ENCODE assay signal across 26 mouse cellular contexts in genomic region chr4:149797220-149797610, GRCm38 (mm10). TPM values are rescaled to one million over a fixed set of nuclear protein-coding genes. Genes with fewer than 3 reads are reported as not detected.
A peak's percentile ranks its signal among the peaks of the same experiment; 100 is the strongest.
DNase-seq lines count a peak whose midpoint lies in the region; ATAC-seq and TF ChIP-seq lines count a peak whose summit lies in the region.
"Had no signal": no experiment of that assay in that cellular context is flagged by ENCODE, and none has a peak within 500 bp of the region (broad histone marks: within the 10 kb centered on the region; RNA-seq: fewer than 3 reads in every experiment).

No protein-coding gene starts in this region.

- DNase-seq in adrenal gland, postnatal 14 days = peak; percentile 15
- no peak for DNase-seq in adrenal gland, postnatal 4 days (ENCODE audit: low spot score in 2 of 2)
- DNase-seq in limb, embryonic 10.5 days (ENCODE audit: low spot score) = no peak
- DNase-seq in liver, embryonic 14.5 days (ENCODE audit: low read depth in 3 of 3, low spot score in 3 of 3) = no peak
- peak; percentile 59 for DNase-seq in stomach, postnatal 0 days (ENCODE audit: low spot score)
- no peak for DNase-seq in adrenal gland, adult 18-20 months (ENCODE audit: low spot score in 2 of 2)
- DNase-seq in heart, postnatal 36 days = no peak
- DNase-seq: adrenal gland, postnatal 25 days; cerebellum, adult 8-10 months; cerebellum, postnatal 25 days; gastrocnemius, postnatal 14 days; heart, postnatal 4 days; kidney, adult 18-20 months; kidney, postnatal 36 days; lung, postnatal 4 days; retina, postnatal 1 day; right cerebral cortex, postnatal 14 days had no signal

- H3K9me3 ChIP-seq in limb, embryonic 15.5 days = no peaks in the 10 kb centered on the region
- no peaks in the 10 kb centered on the region for H3K9me3 ChIP-seq in limb, embryonic 10.5 days (replicated peaks)
- H3K9me3 ChIP-seq in liver, embryonic 14.5 days (ENCODE audit: control insufficient read depth, low read length) = no peaks in the 10 kb centered on the region
- no peaks in the 10 kb centered on the region for H3K9me3 ChIP-seq in stomach, postnatal 0 days (ENCODE audit: control insufficient read depth, low read length)
- H3K9me3 ChIP-seq: forebrain, embryonic 13.5 days; kidney, embryonic 15.5 days; midbrain, embryonic 13.5 days; neural tube, embryonic 15.5 days had no signal

- no peaks in the 10 kb centered on the region for H3K27me3 ChIP-seq in limb, embryonic 15.5 days
- H3K27me3 ChIP-seq in limb, embryonic 10.5 days (ENCODE audit: low read depth, poor library complexity, severe bottlenecking) = no peaks in the 10 kb centered on the region
- H3K27me3 ChIP-seq in liver, embryonic 14.5 days (ENCODE audit: control insufficient read depth, insufficient read depth, low read length) = no peaks in the 10 kb centered on the region
- no peaks in the 10 kb centered on the region for H3K27me3 ChIP-seq in stomach, postnatal 0 days (ENCODE audit: control insufficient read depth, insufficient read depth, low read length)
- H3K27me3 ChIP-seq: forebrain, embryonic 13.5 days; kidney, embryonic 15.5 days; neural tube, embryonic 15.5 days; Patski had no signal

- no peak overlapping the region for H3K4me2 ChIP-seq in limb, embryonic 15.5 days
- no peak overlapping the region for H3K4me2 ChIP-seq in liver, embryonic 14.5 days (ENCODE audit: low read depth)
- no peak overlapping the region for H3K4me2 ChIP-seq in stomach, postnatal 0 days (replicated peaks; ENCODE audit: low read depth)
- H3K4me2 ChIP-seq: forebrain, embryonic 13.5 days; hindbrain, embryonic 14.5 days; kidney, embryonic 15.5 days; midbrain, embryonic 13.5 days; neural tube, embryonic 15.5 days had no signal

- WGBS in limb, embryonic 15.5 days = 59% methylated on average over 1 of the region's 1 CpGs
- WGBS in limb, embryonic 10.5 days = 86% methylated on average over 1 of the region's 1 CpGs
- 40% methylated on average over 1 of the region's 1 CpGs for WGBS in liver, embryonic 14.5 days (ENCODE audit: insufficient replicate concordance)
- WGBS in stomach, postnatal 0 days = 44% methylated on average over 1 of the region's 1 CpGs

- no peak overlapping the region for H3K4me3 ChIP-seq in limb, embryonic 15.5 days
- no peak overlapping the region for H3K4me3 ChIP-seq in limb, embryonic 10.5 days
- H3K4me3 ChIP-seq in liver, embryonic 14.5 days (ENCODE audit: insufficient read depth in 1 of 2, low read depth in 2 of 2, low read length in 2 of 2) = no peak overlapping the region
- H3K4me3 ChIP-seq in stomach, postnatal 0 days (ENCODE audit: low read depth, low read length) = no peak overlapping the region
- H3K4me3 ChIP-seq: forebrain, embryonic 13.5 days; kidney, embryonic 15.5 days; megakaryocyte, embryonic 14.5 days; midbrain, embryonic 13.5 days; neural tube, embryonic 15.5 days had no signal

- no peak overlapping the region for H3K27ac ChIP-seq in limb, embryonic 15.5 days
- H3K27ac ChIP-seq in limb, embryonic 10.5 days = no peak overlapping the region
- no peak overlapping the region for H3K27ac ChIP-seq in liver, embryonic 14.5 days
- peak overlapping the region; percentile 45 for H3K27ac ChIP-seq in stomach, postnatal 0 days (replicated peaks)
- H3K27ac ChIP-seq: forebrain, embryonic 13.5 days; hindbrain, embryonic 14.5 days; kidney, embryonic 15.5 days; midbrain, embryonic 13.5 days; neural tube, embryonic 15.5 days had no signal

- intact Hi-C loops in heart, postnatal 36 days (cut with DNase I) = no loop called here

- H3K9ac ChIP-seq in limb, embryonic 15.5 days = no peak overlapping the region
- H3K9ac ChIP-seq in liver, embryonic 14.5 days (replicated peaks) = no peak overlapping the region
- no peak overlapping the region for H3K9ac ChIP-seq in stomach, postnatal 0 days (ENCODE audit: low read length)
- H3K9ac ChIP-seq: forebrain, embryonic 13.5 days; hindbrain, embryonic 14.5 days; kidney, embryonic 15.5 days; midbrain, embryonic 13.5 days; neural tube, embryonic 15.5 days had no signal

- no peak for TF ChIP-seq EP300 in liver, embryonic 14.5 days (IDR thresholded peaks at IDR 0.05; ENCODE audit: low read depth)
- TF ChIP-seq EP300 in stomach, postnatal 0 days (optimal IDR thresholded peaks at IDR 0.05) = no peak

- peaks cover 13% of the 10 kb centered on the region; the same call in 1 of the 2 replicates for H3K4me1 ChIP-seq in limb, embryonic 15.5 days
- peaks cover 31% of the 10 kb centered on the region for H3K4me1 ChIP-seq in limb, embryonic 10.5 days
- H3K4me1 ChIP-seq in liver, embryonic 14.5 days (replicated peaks; ENCODE audit: control insufficient read depth in 2 of 2, insufficient read depth in 2 of 2, low read length in 1 of 2) = peaks cover 0 to 22% of the 10 kb centered on the region in 2 experiments; a peak in 2 of 4 replicates
- H3K4me1 ChIP-seq in stomach, postnatal 0 days (replicated peaks; ENCODE audit: control insufficient read depth, insufficient read depth) = no peaks in the 10 kb centered on the region

- TF ChIP-seq CTCF in liver, embryonic 14.5 days (IDR thresholded peaks at IDR 0.05; ENCODE audit: low read depth) = no peak
- no peak for TF ChIP-seq CTCF in stomach, postnatal 0 days (IDR thresholded peaks at IDR 0.05; ENCODE audit: low read depth)

- 0 out of 2 replicates have a peak, but pooled peaks have one; percentile 35 for ATAC-seq in limb, embryonic 15.5 days (ENCODE audit: insufficient number of reproducible peaks, low FRiP score, low TSS enrichment, low read depth)
- peak; percentile 4; the same call in 1 of the 2 replicates for ATAC-seq in liver, embryonic 14.5 days (ENCODE audit: insufficient read depth)
- no peak for ATAC-seq in stomach, postnatal 0 days (ENCODE audit: low FRiP score, low TSS enrichment)
- ATAC-seq: forebrain, embryonic 13.5 days; inflammation-experienced regulatory T-cells, adult 6 months; midbrain, embryonic 13.5 days; Patski had no signal

- no peaks in the 10 kb centered on the region for H3K36me3 ChIP-seq in limb, embryonic 15.5 days
- H3K36me3 ChIP-seq in limb, embryonic 10.5 days = no peaks in the 10 kb centered on the region
- H3K36me3 ChIP-seq in liver, embryonic 14.5 days (replicated peaks; ENCODE audit: control insufficient read depth, insufficient read depth, low read depth) = no peaks in the 10 kb centered on the region
- no peaks in the 10 kb centered on the region for H3K36me3 ChIP-seq in stomach, postnatal 0 days (ENCODE audit: control insufficient read depth, insufficient read depth, low read length)
- H3K36me3 ChIP-seq: kidney, embryonic 15.5 days; midbrain, embryonic 13.5 days; neural tube, embryonic 15.5 days had no signal

RNA-seq across cellular contexts. Expression of gene Slc25a33, which starts 23.1 kb away (rescaled TPM):
- 30.6 and 36.6 TPM in 2 replicates for total RNA-seq in adrenal gland, postnatal 14 days (2021)
- 10 to 100 TPM; 13.2 to 16.8 TPM for total RNA-seq in adrenal gland, postnatal 4 days (2021)
- 7.9 and 9.4 TPM in 2 replicates for polyA plus RNA-seq in limb, embryonic 15.5 days (2015; fragmentation: Nextera tagmentation; extraction: Ambion mirVana)
- 24.5 and 25.4 TPM in 2 replicates for polyA plus RNA-seq in limb, embryonic 10.5 days (2016; fragmentation: Nextera tagmentation; extraction: Ambion mirVana)
- polyA plus RNA-seq in liver, embryonic 14.5 days (2012; rRNA removed) = 3.3 and 4.8 TPM in 2 replicates
- 7.8 and 9.8 TPM in 2 replicates for polyA plus RNA-seq in liver, embryonic 14.5 days (2014; fragmentation: Nextera tagmentation; extraction: Ambion mirVana)
- polyA plus RNA-seq in stomach, postnatal 0 days (2015; fragmentation: Nextera tagmentation; extraction: Ambion mirVana) = 21.7 and 22.4 TPM in 2 replicates
- 10 to 100 TPM; 16.3 to 24.3 TPM for total RNA-seq in adrenal gland, adult 18-20 months (2021)
- total RNA-seq in heart, postnatal 36 days (2021) = 10 to 100 TPM; 27.0 to 45.2 TPM

RNA-seq across cellular contexts. Expression of gene Tmem201, which starts 59.4 kb away (rescaled TPM):
- 32.1 and 36.3 TPM in 2 replicates for total RNA-seq in adrenal gland, postnatal 14 days (2021)
- 10 to 100 TPM; 41.2 to 48.6 TPM for total RNA-seq in adrenal gland, postnatal 4 days (2021)
- 25.0 and 27.7 TPM in 2 replicates for polyA plus RNA-seq in limb, embryonic 15.5 days (2015; fragmentation: Nextera tagmentation; extraction: Ambion mirVana)
- polyA plus RNA-seq in limb, embryonic 10.5 days (2016; fragmentation: Nextera tagmentation; extraction: Ambion mirVana) = 50.7 and 52.1 TPM in 2 replicates
- 7.2 and 8.6 TPM in 2 replicates for polyA plus RNA-seq in liver, embryonic 14.5 days (2012; rRNA removed)
- polyA plus RNA-seq in liver, embryonic 14.5 days (2014; fragmentation: Nextera tagmentation; extraction: Ambion mirVana) = 3.5 and 4.1 TPM in 2 replicates
- 7.5 and 8.6 TPM in 2 replicates for polyA plus RNA-seq in stomach, postnatal 0 days (2015; fragmentation: Nextera tagmentation; extraction: Ambion mirVana)
- total RNA-seq in adrenal gland, adult 18-20 months (2021) = 10 to 100 TPM; 27.8 to 29.0 TPM
- 10 to 100 TPM; 87.7 to 90.5 TPM for total RNA-seq in heart, postnatal 36 days (2021)

Comparison
In these comparisons a context has a peak if more than half of its experiments do, and no peak if none do; other contexts are left out.
1. DNase-seq: peak in adrenal gland, postnatal 14 days (single experiment) and stomach, postnatal 0 days (single experiment); none in adrenal gland, postnatal 4 days (0 of 2), limb, embryonic 10.5 days (single experiment), liver, embryonic 14.5 days (0 of 3), adrenal gland, adult 18-20 months (0 of 2) and heart, postnatal 36 days (0 of 2).